Mouse (Mus musculus): ENCODE results near the gene Ppib.

Gene Ppib

DNA sequence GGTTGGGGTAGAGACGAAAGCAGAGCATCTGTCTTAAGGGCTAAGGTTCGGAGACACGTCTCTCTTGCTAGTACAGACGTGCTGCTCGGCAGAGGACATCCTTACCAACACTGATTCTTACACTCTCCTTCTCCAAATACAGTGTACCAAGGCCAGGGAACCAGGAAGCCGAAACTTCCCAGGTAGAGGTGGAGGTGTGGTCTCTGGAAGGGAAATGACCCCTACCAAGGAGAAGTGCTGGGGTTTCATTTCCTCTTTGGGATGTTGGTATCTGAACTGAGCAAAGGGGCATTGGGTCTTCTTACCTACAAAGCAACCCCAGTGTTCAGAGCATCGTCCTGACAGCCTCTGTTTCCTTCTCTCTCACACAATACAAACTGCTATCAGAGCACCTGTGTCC is 12.7 kb downstream of the Ppib start:
- intact Hi-C loops (cut with DNase I) = no loop called here

DNA sequence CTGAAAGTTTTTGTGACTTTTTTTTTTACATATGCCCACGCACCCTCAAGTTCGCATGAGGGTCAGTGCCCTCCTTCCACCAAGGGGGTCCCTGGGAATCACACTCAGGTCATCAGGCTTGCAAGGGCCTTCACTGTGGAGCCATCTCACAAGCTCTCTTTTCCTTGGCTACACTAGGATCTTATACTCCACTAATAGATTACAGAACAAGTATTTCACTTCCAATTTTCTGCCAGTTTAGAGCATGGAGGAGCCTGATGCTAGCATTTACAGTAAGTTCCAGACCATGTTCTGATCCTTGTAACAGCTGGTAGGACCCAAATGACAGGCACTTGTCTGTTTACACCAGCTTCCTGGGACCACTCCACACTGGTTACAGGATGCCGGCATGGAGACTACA is 18.1 kb downstream of the Ppib start:
- intact Hi-C loops (cut with DNase I) = no loop called here

- intact Hi-C loops (cut with DNase I) = no loop called here
These were observed 18.5 kb downstream of the Ppib start for GRCm38 (mm10) chr9:66078493-66078892.

DNA sequence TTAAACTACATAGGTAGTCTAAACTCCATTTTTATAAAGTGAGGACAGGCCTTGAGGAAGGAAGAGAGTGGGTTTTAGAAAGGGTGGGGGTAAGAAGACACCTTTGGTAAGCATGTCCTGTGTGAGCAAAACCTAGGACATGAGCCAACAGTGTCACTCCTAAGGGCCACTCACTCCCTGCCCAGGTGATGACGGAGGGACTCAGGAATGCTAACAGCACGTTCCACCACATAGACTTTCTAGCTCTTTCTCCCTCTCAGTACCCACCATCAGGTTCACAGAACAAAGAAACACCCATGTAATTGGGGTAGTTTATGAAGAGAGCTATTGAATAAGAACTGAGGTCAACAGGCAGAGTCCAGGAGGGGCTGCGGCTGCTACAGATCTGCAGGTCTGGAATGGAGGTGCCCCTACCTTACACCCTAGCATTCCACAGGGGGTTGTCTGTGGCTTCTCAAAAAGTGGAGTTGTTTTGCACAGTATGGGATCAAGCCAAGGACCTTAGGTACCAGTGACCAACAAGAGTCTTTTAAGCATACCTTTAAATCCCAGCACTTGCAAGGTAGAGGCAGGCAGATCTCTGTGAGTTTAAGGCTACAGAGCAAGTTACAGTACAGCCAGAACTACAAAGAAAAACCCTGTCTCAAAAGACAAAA is 20.9 kb downstream of the Ppib start:
- intact Hi-C loops (cut with DNase I) = loop anchor here (10.0 kb wide), 1 partner anchor 176 kb away; the partner anchor contains the start of genes Csnk1g1 and Trip4

DNA sequence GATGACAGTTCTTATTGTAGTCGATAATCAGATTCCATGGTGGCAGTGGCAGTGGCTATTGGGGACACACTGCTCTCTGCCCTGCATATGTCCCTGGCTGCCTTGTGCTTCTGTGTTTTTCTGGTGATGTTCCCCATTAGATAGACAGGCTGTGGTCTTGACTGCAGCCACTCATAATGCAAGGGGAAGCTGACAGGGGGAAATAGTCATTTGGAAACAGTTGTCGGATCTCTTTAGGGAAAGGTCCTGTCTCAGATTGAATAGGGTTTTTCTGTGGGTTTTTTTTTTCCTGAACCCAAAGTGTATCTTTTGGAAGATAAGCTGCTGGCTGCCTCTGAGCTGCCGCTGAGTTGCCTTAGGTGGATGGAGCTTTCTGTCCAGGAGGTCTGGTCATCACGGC is 22.0 kb downstream of the Ppib start:
- intact Hi-C loops (cut with DNase I) = loop anchor here (10.0 kb wide), 1 partner anchor 177 kb away; the partner anchor contains the start of genes Csnk1g1 and Trip4

DNA sequence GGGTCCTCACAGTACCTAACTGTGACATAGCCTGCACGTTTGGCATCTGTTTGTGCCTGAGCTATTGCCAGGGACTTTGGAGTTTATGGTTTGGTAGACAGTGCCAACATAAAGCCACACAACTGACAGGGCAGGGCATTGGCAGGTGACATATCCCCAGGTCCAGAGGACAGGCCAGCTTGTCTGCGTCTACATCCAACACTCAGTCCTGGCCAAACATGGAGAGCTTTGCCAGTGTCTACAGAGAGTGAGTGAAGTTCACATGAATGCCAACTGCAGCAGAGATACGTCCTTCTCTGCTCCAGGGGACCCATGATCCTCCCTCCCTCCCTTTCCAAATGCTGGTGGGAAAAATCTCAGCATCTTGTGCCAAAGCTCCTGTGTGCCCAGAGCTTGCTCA is 24.1 kb downstream of the Ppib start:
- intact Hi-C loops (cut with DNase I) = loop anchor here (10.0 kb wide), 1 partner anchor 179 kb away; the partner anchor contains the start of genes Csnk1g1 and Trip4

DNA sequence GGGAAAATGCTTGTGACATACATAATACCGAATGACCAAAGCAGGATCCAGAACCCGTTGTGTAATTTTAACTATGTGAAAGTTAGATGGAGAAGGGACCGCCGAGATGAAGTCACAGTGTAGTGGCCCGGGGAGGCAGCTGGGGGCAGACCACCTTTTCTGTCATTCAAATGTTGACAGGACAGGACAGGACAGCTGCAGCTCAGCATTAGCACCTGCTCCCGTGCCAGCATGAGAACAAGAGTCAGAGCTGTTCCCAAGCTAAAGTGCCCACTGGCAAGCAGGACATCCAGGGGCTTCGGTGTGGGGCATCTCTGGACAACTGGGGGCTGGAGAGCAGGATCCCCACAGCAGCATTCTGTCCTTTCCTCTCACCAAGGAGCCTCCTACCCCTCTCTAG is 27.0 kb downstream of the Ppib start:
- intact Hi-C loops (cut with DNase I) = loop anchor here (10.0 kb wide), 1 partner anchor 182 kb away; the partner anchor contains the start of genes Csnk1g1 and Trip4

- intact Hi-C loops (cut with DNase I) = loop anchor here (10.0 kb wide), 1 partner anchor 184 kb away; the partner anchor contains the start of genes Csnk1g1 and Trip4
These were observed 28.4 kb downstream of the Ppib start for GRCm38 (mm10) chr9:66088411-66088810.

DNA sequence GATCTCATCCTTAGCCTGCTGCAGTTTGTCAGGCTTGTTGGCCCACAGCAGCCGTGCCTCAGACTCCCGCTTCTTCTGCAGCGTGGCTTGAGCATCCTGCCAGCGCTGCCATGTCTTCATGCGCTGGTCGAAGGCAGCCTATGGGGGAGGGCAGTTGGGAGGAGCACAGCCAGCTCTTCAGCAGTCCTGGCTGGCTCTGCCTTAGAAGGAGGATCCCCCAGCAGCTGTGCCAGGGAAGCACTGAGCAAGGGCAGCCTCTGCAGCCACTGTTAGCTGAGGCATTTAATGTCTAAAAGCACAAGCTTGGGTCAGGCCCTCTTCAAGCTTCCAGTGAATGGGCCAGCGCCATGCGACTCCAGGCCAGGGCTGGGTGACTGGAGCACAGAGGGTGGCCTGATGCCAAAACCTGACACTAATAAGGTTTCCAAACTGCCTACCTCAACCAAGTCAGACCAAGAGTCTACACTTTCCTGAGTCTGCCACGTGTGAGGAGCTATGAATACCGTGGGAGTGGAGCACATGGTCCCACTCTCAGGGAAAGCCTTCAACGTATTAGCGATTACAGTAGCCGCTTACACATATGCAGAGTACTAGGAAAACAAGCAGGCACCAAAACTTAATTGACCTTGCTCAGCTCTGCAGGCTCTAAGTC is 30.7 kb downstream of the Ppib start:
- intact Hi-C loops (cut with DNase I) = no loop called here

- intact Hi-C loops (cut with DNase I) = no loop called here
These were observed 31.6 kb downstream of the Ppib start for GRCm38 (mm10) chr9:66091327-66092231.

DNA sequence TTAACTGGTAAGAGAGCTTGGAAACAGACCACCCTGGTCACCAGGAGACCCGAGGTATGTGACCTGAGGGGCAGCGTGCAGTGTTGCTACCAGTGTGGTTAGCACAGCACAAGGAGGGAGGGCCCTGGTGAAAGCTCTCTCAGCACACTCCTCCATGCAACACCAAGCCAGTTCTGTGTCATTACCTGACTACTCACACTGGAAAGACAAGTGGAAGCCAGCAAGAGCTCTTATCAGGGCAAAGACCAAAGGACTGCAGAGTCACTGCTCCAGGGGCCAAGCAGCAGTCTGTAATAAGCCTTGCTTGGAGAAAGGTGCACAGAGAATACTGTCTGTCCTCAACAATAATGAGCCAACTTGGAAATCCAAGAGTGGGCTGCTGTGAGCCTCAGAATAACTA is 32.6 kb downstream of the Ppib start:
- intact Hi-C loops (cut with DNase I) = no loop called here

- intact Hi-C loops (cut with DNase I) = no loop called here
These were observed 41.6 kb downstream of the Ppib start for GRCm38 (mm10) chr9:66101577-66101976.

- intact Hi-C loops (cut with DNase I) = no loop called here
These were observed 42.6 kb downstream of the Ppib start for GRCm38 (mm10) chr9:66102668-66103067.

DNA sequence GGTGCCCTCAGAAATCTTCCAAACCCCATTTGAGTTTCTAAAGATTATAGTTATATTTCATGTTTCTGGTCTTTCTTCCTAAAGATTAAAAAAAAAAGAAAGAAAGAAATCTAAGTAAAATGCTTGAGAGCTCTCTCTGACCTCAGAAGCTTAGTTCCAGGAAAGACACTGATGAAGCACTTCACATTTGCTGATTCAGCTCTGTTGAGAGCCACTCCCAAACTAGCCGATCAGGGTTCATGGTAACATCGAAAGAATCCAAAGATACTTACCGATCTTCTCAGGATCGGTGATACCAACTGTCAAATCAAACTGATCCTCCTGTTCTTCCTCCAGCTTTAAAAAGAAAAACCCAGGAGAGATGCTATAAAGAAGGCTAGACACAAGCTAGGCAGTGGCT is 44.6 kb downstream of the Ppib start:
- intact Hi-C loops (cut with DNase I) = no loop called here

GRCm38 (mm10) chr9:66105168-66105567 is 45.1 kb downstream of the Ppib start:
- intact Hi-C loops (cut with DNase I) = no loop called here

DNA sequence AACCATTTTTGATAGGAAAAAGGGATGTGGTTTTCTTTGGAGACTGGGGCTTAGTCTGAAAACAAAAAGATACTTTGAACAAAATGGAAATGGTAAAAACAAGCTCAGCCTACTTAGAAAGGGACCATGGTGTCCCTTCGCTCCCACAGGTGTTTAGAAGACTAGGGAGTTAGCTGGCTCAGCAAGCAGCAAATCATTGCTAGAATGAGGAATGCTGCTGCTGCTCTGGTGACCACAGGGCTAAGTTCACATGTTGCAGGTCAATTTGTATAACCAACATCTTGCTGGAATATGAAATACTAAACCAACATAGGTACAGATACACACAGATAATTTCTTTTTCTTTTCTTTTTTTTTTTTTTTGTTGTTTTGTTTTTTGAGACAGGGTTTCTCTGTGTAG is 49.6 kb downstream of the Ppib start:
- intact Hi-C loops (cut with DNase I) = no loop called here

DNA sequence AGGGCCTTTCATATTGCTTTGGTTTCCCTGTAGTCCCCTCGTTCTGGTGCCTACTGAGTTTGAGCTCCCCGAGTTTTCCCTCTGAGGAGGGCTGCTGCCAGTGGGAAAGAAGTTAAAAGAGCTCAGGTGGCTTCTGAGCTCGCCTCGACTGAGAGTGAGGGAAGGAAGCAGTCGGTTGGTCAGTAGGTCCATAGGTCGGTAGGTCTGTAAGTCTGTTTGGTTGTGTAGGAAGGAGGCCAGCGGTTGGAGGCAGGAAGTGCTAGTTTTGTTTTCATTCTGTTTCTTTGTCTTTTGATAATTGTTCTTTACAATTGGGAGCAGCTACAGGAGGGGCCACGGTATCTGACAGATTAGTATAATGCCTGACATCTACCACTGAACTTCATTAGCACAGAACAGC is 50.1 kb downstream of the Ppib start:
- intact Hi-C loops (cut with DNase I) = no loop called here

DNA sequence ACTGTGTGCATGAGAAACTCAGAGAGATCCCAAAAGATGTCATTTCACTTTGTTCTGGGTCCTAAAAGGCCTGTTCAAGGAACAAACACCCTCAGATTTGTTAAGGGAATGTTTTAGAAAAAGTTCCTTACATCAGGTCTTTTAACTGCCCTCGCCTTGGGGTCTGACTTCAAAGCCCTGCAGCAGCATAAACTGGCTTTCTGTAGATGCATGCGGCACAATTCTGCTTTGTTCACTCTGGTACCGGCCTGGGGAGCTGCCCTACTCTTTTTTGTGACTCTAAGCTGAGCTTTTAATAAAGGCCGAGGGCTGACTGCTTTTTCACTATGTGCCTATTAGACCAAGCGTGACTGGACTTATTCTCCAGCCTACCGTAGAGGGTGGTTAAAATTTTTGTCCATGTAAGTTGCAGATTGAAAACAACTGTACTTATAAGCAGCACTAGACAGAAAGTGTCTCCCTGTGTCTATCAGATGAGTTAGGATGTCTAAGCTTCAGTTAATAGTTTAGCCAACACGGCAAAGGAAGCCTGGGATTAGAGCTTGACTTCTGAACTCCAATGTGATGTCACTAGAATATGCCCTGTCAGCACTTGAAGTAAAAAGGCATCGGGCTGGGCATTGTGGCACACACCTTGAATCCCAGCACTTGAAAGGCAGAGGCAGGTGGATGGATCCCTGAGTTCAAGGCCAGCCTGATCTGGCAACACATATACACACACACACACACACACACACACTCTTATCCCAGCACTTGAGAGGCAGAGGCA is 50.8 kb downstream of the Ppib start:
- intact Hi-C loops (cut with DNase I) = no loop called here

DNA sequence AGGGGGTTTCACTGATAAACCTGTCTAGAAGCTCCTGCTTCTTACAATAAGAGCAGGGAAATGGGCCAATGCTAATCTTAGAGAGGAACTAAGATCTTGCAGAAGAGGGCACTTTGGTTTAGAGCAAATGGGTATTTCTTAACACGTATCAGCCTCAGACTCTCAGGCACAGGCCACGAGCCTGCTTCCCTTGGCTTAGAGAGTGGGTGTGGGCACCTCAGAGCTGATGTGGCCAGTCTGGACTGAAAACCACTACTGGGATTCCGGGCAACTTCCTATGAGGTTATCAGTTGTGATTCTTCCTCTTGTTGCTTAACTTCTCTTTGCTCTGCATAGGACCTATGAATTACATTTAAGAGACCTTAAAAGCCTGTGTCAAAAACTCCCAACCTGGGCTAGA is 54.3 kb downstream of the Ppib start:
- intact Hi-C loops (cut with DNase I) = no loop called here
